Mouse (Mus musculus): ENCODE measurements around the gene Olfr483. TPM values are rescaled to one million over a fixed set of nuclear protein-coding genes. Genes with fewer than 3 reads are reported as not detected.

Gene Olfr483
- not detected in 2 replicates for polyA plus RNA-seq (2015; fragmentation: Nextera tagmentation; extraction: Ambion mirVana)

DNA sequence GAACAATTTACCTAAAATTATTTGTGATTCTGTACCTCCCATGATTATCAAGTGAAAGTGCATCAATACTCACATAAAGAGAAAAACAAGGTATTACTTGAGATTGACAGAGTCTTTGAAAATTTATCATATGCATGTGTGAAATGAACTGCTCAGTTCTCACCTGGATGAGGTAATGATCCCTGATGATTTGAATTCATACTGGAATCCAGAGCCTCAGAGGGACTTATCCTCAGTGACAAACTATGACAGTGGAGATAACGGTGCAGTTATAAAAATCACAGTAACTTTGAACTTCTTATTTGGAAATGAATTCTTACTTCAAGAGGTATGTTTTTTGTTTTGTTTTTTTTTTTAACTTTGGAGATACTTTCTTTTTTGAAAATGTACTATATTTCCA, at the start of gene Olfr483:
Gene Olfr483 (plus strand): TSS at position 301 of the 400 bp plus-strand sequence.
- Histone ChIP-seq H3K27me3 (replicated peaks) (no peaks in the 10 kb centered on the region), H3K4me1 (no peaks in the 10 kb centered on the region), H3K4me3 (replicated peaks) (no peak within 1 kb of the TSS), H3K27ac (no peak within 1 kb of the TSS), H3K9ac (no peak within 1 kb of the TSS), H3K4me2 (no peak within 1 kb of the TSS), H3K36me3 (no peaks in the 10 kb centered on the region), H3K9me3 (no peaks in the 10 kb centered on the region)
- no peak for ATAC-seq (ENCODE audit: insufficient read depth, low FRiP score, low read depth)
- WGBS: 83% methylated on average over 1 of the region's 1 CpGs

DNA sequence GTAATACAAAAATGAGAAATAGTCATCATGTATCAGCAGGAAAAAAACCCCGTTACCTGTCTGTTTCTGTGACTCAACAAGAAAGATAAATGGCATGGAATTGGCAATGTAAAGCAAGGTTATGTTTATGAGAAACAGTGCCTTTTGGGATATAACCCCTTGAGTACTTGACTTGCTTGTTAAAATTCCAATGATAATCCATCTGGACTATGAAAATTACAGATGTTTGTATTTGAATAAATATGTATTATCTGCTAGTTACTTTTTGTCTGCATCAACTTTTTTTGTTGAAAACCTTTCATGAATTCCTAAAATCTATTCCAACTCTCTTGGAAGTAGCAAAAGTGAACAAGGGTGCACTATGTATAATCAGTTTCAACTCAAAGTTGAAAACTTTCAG, 33.4 kb upstream of the Olfr483 start, which contains the start of gene Olfr480:
Gene Olfr480 (minus strand): TSS at position 101 of the 400 bp plus-strand sequence.
- Histone ChIP-seq H3K27ac (no peak within 1 kb of the TSS), H3K9ac (no peak within 1 kb of the TSS), H3K27me3 (replicated peaks) (no peaks in the 10 kb centered on the region), H3K4me1 (no peaks in the 10 kb centered on the region), H3K4me2 (no peak within 1 kb of the TSS), H3K4me3 (replicated peaks) (no peak within 1 kb of the TSS), H3K9me3 (no peaks in the 10 kb centered on the region), H3K36me3 (no peaks in the 10 kb centered on the region)
- no peak for ATAC-seq (ENCODE audit: insufficient read depth, low FRiP score, low read depth)
- WGBS: 72% methylated on average over 1 of the region's 1 CpGs

DNA sequence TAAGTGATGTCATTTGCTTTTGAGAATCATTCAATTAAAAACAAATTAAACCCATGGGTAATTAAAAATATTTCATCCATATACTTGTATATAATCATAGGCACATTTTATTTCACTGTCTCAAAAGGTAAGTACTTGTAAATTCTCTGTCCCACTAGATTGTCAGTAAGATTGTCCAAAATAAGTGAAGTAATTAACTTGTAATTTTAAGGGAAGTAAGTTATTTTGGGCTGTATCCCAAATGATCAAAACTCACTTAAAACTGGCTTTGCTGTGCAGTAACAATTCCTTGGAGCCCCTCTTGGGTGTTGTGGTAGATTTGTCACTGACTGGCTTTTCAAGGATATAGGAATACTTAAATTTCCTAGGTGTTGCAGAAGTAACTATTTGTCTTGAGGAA, 21.1 kb upstream of the Olfr483 start, which contains the start of gene Olfr481:
Gene Olfr481 (plus strand): TSS at position 301 of the 400 bp plus-strand sequence.
- ATAC-seq (ENCODE audit: insufficient read depth, low FRiP score, low read depth): no peak
- H3K9me3 ChIP-seq: no peaks in the 10 kb centered on the region
- no peak within 1 kb of the TSS for H3K4me2 ChIP-seq
- H3K27me3 ChIP-seq (replicated peaks): no peaks in the 10 kb centered on the region
- no peak within 1 kb of the TSS for H3K9ac ChIP-seq
- no peak within 1 kb of the TSS for H3K27ac ChIP-seq
- H3K4me1 ChIP-seq: no peaks in the 10 kb centered on the region
- H3K36me3 ChIP-seq: no peaks in the 10 kb centered on the region
- H3K4me3 ChIP-seq (replicated peaks): no peak within 1 kb of the TSS

DNA sequence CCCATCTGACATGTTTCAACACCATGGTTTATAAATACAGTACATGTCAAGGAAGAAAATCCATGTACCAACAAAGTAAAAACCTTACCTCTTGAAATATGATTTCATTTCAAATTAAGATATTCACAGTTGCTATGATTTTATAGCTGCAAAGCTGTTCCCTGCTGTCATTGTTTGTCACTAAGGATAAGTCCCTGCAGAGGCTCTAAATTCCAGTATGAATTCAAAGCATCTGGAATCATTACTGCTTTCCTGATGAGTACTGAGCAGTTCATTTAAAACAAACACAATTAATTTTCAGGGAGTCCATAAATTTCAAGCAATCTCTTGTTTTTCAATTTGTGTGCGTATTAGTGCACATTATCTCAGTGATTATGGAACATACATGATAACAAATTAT, 3.2 kb upstream of the Olfr483 start, which contains the start of gene Olfr482:
Gene Olfr482 (minus strand): TSS at position 101 of the 400 bp plus-strand sequence.
- H3K27ac ChIP-seq: no peak within 1 kb of the TSS
- no peak within 1 kb of the TSS for H3K4me2 ChIP-seq
- no peaks in the 10 kb centered on the region for H3K27me3 ChIP-seq (replicated peaks)
- no peak within 1 kb of the TSS for H3K9ac ChIP-seq
- no peak for ATAC-seq (ENCODE audit: insufficient read depth, low FRiP score, low read depth)
- H3K4me3 ChIP-seq (replicated peaks): no peak within 1 kb of the TSS
- H3K9me3 ChIP-seq: no peaks in the 10 kb centered on the region
- H3K36me3 ChIP-seq: no peaks in the 10 kb centered on the region
- H3K4me1 ChIP-seq: no peaks in the 10 kb centered on the region
- 61% methylated on average over 1 of the region's 1 CpGs for WGBS

DNA sequence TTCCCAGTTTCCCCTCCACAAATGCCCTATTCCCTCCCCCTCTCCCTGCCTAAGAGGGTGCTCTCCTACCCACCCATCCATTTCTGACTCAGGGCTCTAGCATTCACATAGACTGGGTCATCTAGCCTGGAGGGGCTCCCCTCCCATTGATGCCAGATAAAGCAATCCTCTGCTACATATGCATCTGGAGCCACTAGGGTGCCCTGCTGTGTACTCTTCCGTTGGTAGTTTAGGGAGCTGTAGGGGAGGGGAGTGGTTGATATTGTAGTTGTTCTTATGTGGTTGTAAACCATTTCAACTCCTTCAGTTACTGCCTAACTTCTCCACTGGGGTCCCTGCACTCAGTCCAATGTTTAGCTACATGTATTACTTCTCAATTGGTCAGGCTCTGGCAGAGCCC, 20.0 kb downstream of the Olfr483 start:
- H3K9me3 ChIP-seq: no peaks in the 10 kb centered on the region
- no peaks in the 10 kb centered on the region for H3K27me3 ChIP-seq (replicated peaks)
- no peaks in the 10 kb centered on the region for H3K4me1 ChIP-seq
- H3K36me3 ChIP-seq: no peaks in the 10 kb centered on the region
- H3K27ac ChIP-seq: no peak overlapping the region
- no peak for ATAC-seq (ENCODE audit: insufficient read depth, low FRiP score, low read depth)
- 7% methylated on average over 1 of the region's 1 CpGs for WGBS
- no peak overlapping the region for H3K4me2 ChIP-seq
- no peak overlapping the region for H3K9ac ChIP-seq
- no peak overlapping the region for H3K4me3 ChIP-seq (replicated peaks)

DNA sequence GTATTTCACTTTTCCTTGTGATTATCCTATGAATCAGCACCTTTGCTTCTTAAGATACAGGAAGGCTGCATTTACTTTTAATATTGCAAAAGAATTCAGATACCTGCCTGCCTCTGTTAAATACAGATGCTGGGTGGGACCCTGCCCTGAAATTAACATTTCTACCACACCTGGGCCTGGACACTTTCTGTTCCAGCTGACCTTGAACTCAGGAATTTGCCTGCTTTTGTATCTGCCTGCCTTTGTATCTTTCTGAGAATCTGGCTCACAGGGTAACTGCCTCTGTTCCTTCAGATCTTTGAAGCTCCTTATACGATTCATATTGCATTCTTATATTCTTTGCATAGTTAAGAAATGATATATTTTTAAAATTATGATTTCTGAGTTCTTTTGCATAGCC, 20.8 kb downstream of the Olfr483 start:
- no peaks in the 10 kb centered on the region for H3K27me3 ChIP-seq (replicated peaks)
- H3K9ac ChIP-seq: no peak overlapping the region
- no peaks in the 10 kb centered on the region for H3K9me3 ChIP-seq
- no peak overlapping the region for H3K27ac ChIP-seq
- no peak overlapping the region for H3K4me3 ChIP-seq (replicated peaks)
- no peak overlapping the region for H3K4me2 ChIP-seq
- WGBS: 44% methylated on average over 1 of the region's 1 CpGs
- no peaks in the 10 kb centered on the region for H3K4me1 ChIP-seq
- no peak for ATAC-seq (ENCODE audit: insufficient read depth, low FRiP score, low read depth)
- H3K36me3 ChIP-seq: no peaks in the 10 kb centered on the region

DNA sequence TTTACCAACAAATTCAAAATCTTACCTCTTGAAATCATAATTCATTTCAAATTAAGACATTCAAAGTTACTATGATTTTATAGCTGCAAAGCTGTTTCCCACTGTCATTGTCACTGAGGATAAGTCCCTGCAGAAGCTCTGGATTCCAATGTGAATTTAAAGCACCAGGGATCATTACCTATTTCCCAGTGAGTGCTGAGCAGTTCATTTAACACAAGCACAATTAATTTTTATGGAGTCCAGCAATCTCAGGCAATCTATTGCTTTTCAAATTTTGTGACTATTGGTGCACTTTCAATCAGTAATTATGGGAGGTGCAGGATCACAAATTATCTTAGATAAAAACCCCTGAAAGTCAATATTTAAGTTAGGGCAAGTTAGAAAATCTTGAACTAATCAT, 26.7 kb downstream of the Olfr483 start, which contains the start of gene Olfr484:
Gene Olfr484 (minus strand): TSS at position 101 of the 400 bp plus-strand sequence.
- no peaks in the 10 kb centered on the region for H3K36me3 ChIP-seq
- no peak within 1 kb of the TSS for H3K4me2 ChIP-seq
- H3K4me3 ChIP-seq (replicated peaks): no peak within 1 kb of the TSS
- H3K27me3 ChIP-seq (replicated peaks): no peaks in the 10 kb centered on the region
- no peaks in the 10 kb centered on the region for H3K4me1 ChIP-seq
- no peaks in the 10 kb centered on the region for H3K9me3 ChIP-seq
- H3K27ac ChIP-seq: no peak within 1 kb of the TSS
- no peak for ATAC-seq (ENCODE audit: insufficient read depth, low FRiP score, low read depth)
- H3K9ac ChIP-seq: no peak within 1 kb of the TSS

Other genes starting within 250 kb of the Olfr483 start
- 0.03 TPM in 1 of 2 replicates, not detected in the other for gene Olfr472, start 202.9 kb upstream of the Olfr483 start, polyA plus RNA-seq (2015; fragmentation: Nextera tagmentation; extraction: Ambion mirVana)
- not detected in 2 replicates for gene Olfr473, start 170.4 kb upstream of the Olfr483 start, polyA plus RNA-seq (2015; fragmentation: Nextera tagmentation; extraction: Ambion mirVana)
- gene Olfr474, start 146.2 kb upstream of the Olfr483 start, polyA plus RNA-seq (2015; fragmentation: Nextera tagmentation; extraction: Ambion mirVana): not detected in 2 replicates
- not detected in 2 replicates for gene Olfr476, start 136.0 kb upstream of the Olfr483 start, polyA plus RNA-seq (2015; fragmentation: Nextera tagmentation; extraction: Ambion mirVana)
- not detected in 2 replicates for gene Olfr477, start 114.2 kb upstream of the Olfr483 start, polyA plus RNA-seq (2015; fragmentation: Nextera tagmentation; extraction: Ambion mirVana)
- not detected in 2 replicates for gene Olfr478, start 66.9 kb upstream of the Olfr483 start, polyA plus RNA-seq (2015; fragmentation: Nextera tagmentation; extraction: Ambion mirVana)
- gene Olfr479, start 50.2 kb upstream of the Olfr483 start, polyA plus RNA-seq (2015; fragmentation: Nextera tagmentation; extraction: Ambion mirVana): not detected in 2 replicates
- not detected in 2 replicates for gene Olfr480, start 33.5 kb upstream of the Olfr483 start, polyA plus RNA-seq (2015; fragmentation: Nextera tagmentation; extraction: Ambion mirVana)
- gene Olfr481, start 21.0 kb upstream of the Olfr483 start, polyA plus RNA-seq (2015; fragmentation: Nextera tagmentation; extraction: Ambion mirVana): not detected in 2 replicates
- gene Olfr482, start 3.3 kb upstream of the Olfr483 start, polyA plus RNA-seq (2015; fragmentation: Nextera tagmentation; extraction: Ambion mirVana): 0.24 TPM in 1 of 2 replicates, not detected in the other
- not detected in 2 replicates for gene Olfr484, start 26.6 kb downstream of the Olfr483 start, polyA plus RNA-seq (2015; fragmentation: Nextera tagmentation; extraction: Ambion mirVana)
- gene Olfr485, start 59.0 kb downstream of the Olfr483 start, polyA plus RNA-seq (2015; fragmentation: Nextera tagmentation; extraction: Ambion mirVana): not detected in 2 replicates
- not detected in 2 replicates for gene Olfr486, start 71.9 kb downstream of the Olfr483 start, polyA plus RNA-seq (2015; fragmentation: Nextera tagmentation; extraction: Ambion mirVana)
- gene Olfr487, start 113.8 kb downstream of the Olfr483 start, polyA plus RNA-seq (2015; fragmentation: Nextera tagmentation; extraction: Ambion mirVana): not detected in 2 replicates
- gene Olfr488, start 157.5 kb downstream of the Olfr483 start, polyA plus RNA-seq (2015; fragmentation: Nextera tagmentation; extraction: Ambion mirVana): not detected in 2 replicates
- gene Olfr490, start 188.1 kb downstream of the Olfr483 start, polyA plus RNA-seq (2015; fragmentation: Nextera tagmentation; extraction: Ambion mirVana): not detected in 2 replicates
- not detected in 2 replicates for gene Olfr491, start 212.6 kb downstream of the Olfr483 start, polyA plus RNA-seq (2015; fragmentation: Nextera tagmentation; extraction: Ambion mirVana)
- not detected in 2 replicates for gene Olfr492, start 222.8 kb downstream of the Olfr483 start, polyA plus RNA-seq (2015; fragmentation: Nextera tagmentation; extraction: Ambion mirVana)
- gene Olfr493, start 246.1 kb downstream of the Olfr483 start, polyA plus RNA-seq (2015; fragmentation: Nextera tagmentation; extraction: Ambion mirVana): not detected in 2 replicates